Mouse (Mus musculus) stomach, postnatal 0 days (tissue): ENCODE results near the gene Neurod1. TPM values are rescaled to one million over a fixed set of nuclear protein-coding genes. Genes with fewer than 3 reads are reported as not detected.

Source experiments
- ATAC-seq: fragments of 200-750 bp; cut with Nextera tagmentation; 2 replicates; pipeline ENCODE4 v1.8.0; 2017; ENCODE audit not compliant: low FRiP score, low TSS enrichment
- DNase-seq: peaks from one replicate; pipeline ENCODE4 v3.0.0-alpha.2; 2016; ENCODE audit warnings: low spot score
- H3K27ac ChIP-seq: fragments of 300-500 bp; sonication (generic); replicated peaks from 2 replicates; pipeline ENCODE4 v1.5.1; 2014; ENCODE audit warnings: mild to moderate bottlenecking, control low read depth
- H3K27me3 ChIP-seq: fragments of 300-500 bp; sonication (generic); 2 replicates; pipeline ENCODE4 v1.6.1; 2014; ENCODE audit warnings: low read length; ENCODE audit not compliant: control insufficient read depth, insufficient read depth
- H3K36me3 ChIP-seq: fragments of 300-500 bp; sonication (generic); 2 replicates; pipeline ENCODE4 v1.6.1; 2014; ENCODE audit warnings: low read length, mixed read lengths; ENCODE audit not compliant: control insufficient read depth, insufficient read depth
- H3K4me1 ChIP-seq: fragments of 300-500 bp; sonication (generic); replicated peaks from 2 replicates; pipeline ENCODE4 v1.6.1; 2014; ENCODE audit warnings: antibody characterized with exemption; ENCODE audit not compliant: control insufficient read depth, insufficient read depth
- H3K4me2 ChIP-seq: fragments of 300-500 bp; sonication (generic); replicated peaks from 2 replicates; pipeline ENCODE4 v1.6.1; 2014; ENCODE audit warnings: low read depth, mild to moderate bottlenecking, control low read depth, moderate library complexity
- H3K4me3 ChIP-seq: fragments of 300-500 bp; sonication (generic); 2 replicates; pipeline ENCODE4 v1.5.1; 2014; ENCODE audit warnings: low read depth, low read length, control low read depth
- H3K9ac ChIP-seq: fragments of 300-500 bp; sonication (generic); 2 replicates; pipeline ENCODE4 v1.6.1; 2014; ENCODE audit warnings: mild to moderate bottlenecking, low read length, control low read depth, mixed read lengths
- H3K9me3 ChIP-seq: fragments of 300-500 bp; sonication (generic); 2 replicates; pipeline ENCODE4 v1.6.1; 2016; ENCODE audit warnings: low read length; ENCODE audit not compliant: control insufficient read depth
- CTCF ChIP-seq: IDR thresholded peaks from 2 replicates; pipeline ENCODE4 v1.5.1; 2016; ENCODE audit warnings: antibody characterized with exemption, low read depth, mild to moderate bottlenecking, moderate library complexity
- EP300 ChIP-seq: optimal IDR thresholded peaks from 2 replicates; pipeline ENCODE3; 2016; ENCODE audit warnings: antibody characterized with exemption
- WGBS: fragments of 180-500 bp; shearing (Covaris S2); extraction: QIAGEN DNeasy Blood & Tissue Kit; methylation state at CpG from one replicate; pipeline ENCODE4 v1.1.7; 2014; 5-methylcytosine and 5-hydroxymethylcytosine counted together
- polyA plus RNA-seq: library from polyadenylated mRNA; unstranded; fragments of >200 nt; fragmentation: Nextera tagmentation; extraction: Ambion mirVana; gene quantifications from 2 replicates; pipeline ENCODE4 v1.2.1, GENCODE M21; 2015

Gene Neurod1
- polyA plus RNA-seq, result 0.61 and 0.68 TPM in 2 replicates

DNA sequence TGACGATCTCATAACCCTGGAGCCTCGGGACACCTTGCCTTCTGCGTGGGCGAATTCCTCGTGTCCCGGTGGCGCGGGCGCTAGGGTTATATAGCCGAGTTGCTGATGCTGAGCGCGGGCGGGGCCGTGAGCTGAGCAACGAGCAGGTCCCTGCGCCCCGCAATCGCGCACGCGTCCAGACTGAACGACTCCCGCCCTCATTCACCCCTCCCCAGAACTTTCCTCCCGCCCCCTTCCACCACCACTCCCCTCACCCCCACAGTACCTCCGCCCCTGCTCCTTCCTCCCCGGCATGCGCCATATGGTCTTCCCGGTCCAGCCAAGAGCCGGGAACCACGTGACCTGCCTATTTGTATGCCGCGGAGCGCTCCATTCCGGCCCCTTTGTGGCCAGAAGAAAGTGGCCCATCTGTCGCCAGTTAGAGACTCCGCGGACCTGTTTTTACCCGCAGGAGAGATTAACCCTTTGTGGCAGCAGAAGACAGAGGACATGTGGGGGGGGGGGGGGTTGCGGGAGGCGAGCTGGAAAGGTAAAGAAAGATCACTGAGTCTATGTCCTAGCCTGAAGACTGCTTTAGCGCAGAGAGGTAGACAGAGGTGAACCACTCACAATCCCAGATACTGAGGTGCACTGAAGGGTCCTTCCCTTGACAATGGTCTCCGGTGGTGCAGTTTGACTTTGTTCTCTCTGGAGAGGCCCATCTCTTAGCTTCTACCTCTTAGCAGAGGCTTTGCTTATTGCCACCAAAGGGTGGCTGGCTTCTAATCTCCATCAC is at the start of gene Neurod1, which contains the start of gene Cerkl:
Gene Neurod1, minus strand, starts transcription at position 177 of the 775 bp plus-strand sequence.
Gene Cerkl, minus strand, starts transcription at position 211 of the 775 bp plus-strand sequence.
- no peak within 1 kb of the TSS for H3K9ac ChIP-seq
- ATAC-seq, result 0 out of 2 replicates have a peak, but pooled peaks have one; percentile 47
- no peak for TF ChIP-seq CTCF
- TF ChIP-seq EP300, result no peak
- peak within 1 kb of the TSS; percentile 38 for H3K4me2 ChIP-seq
- H3K4me1 ChIP-seq, result no peaks in the 10 kb centered on the region
- no peaks in the 10 kb centered on the region for H3K36me3 ChIP-seq
- peak; percentile 24 for DNase-seq
- H3K4me3 ChIP-seq, result peak within 1 kb of the TSS; percentile 17; the same call in 1 of the 2 replicates
- WGBS, result 1% methylated on average over 39 of the region's 42 CpGs
- no peaks in the 10 kb centered on the region for H3K9me3 ChIP-seq
- no peak within 1 kb of the TSS for H3K27ac ChIP-seq
- H3K27me3 ChIP-seq, result peaks cover 37% of the 10 kb centered on the region

DNA sequence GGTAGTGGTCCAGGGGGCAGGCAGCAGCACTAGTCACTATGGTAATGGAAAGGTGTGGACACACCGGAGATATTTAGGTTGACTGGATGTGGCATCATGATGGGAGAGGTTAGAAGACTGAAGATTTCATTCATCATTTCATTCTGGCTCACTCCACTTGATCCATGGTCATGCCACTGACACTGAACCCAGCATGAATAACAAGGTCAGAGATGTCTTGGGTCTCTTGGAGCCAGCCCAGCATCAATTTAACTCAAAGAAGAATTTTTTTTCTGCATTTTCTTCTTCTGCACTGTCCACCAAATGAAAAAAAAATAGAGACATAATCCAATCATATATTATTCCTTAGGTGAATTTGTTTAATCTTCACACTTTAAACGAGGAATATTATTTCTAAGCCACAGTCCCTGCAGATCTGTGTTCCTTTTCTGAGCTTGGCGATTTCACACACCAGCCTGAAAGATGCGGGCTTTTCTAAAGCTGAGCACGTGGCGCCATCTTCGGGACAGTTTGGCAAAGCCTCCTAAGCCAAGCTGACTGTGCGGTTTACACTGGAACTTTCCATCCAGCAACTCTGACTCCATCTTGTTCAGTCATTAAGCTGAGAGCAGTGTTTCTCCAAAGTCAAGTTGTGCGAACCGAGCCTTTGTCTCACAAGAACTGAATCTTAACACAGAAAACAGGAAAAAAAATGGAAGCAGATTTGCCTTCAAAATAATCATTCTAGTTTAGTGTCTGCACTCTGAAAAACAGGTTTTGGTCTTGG is 42.6 kb upstream of the Neurod1 start:
- TF ChIP-seq EP300, result no peak
- TF ChIP-seq CTCF, result peak; percentile 95
- H3K4me2 ChIP-seq, result no peak overlapping the region
- no peak overlapping the region for H3K27ac ChIP-seq
- H3K9ac ChIP-seq, result no peak overlapping the region
- 19% methylated on average over 10 of the region's 10 CpGs for WGBS
- H3K9me3 ChIP-seq, result no peaks in the 10 kb centered on the region
- H3K4me3 ChIP-seq, result no peak overlapping the region
- no peaks in the 10 kb centered on the region for H3K36me3 ChIP-seq
- DNase-seq (peak; percentile 85), ATAC-seq (peak; percentile 71)
- no peaks in the 10 kb centered on the region for H3K4me1 ChIP-seq
- no peaks in the 10 kb centered on the region for H3K27me3 ChIP-seq

DNA sequence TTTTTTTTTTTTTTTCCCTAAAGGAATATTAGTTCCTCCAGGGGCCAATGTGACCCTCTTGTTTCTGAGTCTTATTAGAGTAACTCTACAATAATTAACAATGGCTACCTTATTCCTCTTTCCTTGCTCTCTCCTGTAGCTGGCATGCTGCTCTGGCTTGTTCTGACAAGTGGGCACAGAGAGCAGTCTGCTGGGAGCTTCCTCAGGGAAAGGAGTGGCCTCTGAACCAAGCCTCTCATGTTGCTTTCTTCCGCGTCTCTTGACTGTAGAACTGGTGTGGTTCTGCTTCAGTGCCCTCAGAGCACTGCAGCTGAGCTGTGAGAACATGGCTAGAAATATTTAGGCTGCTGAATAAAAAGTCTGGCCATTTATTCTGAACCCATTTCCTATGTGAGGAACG is 28.6 kb upstream of the Neurod1 start:
- no peak overlapping the region for H3K4me3 ChIP-seq
- no peaks in the 10 kb centered on the region for H3K36me3 ChIP-seq
- H3K9me3 ChIP-seq, result no peaks in the 10 kb centered on the region
- H3K27ac ChIP-seq, result no peak overlapping the region
- H3K9ac ChIP-seq, result no peak overlapping the region
- H3K4me2 ChIP-seq, result no peak overlapping the region
- no peaks in the 10 kb centered on the region for H3K4me1 ChIP-seq
- TF ChIP-seq CTCF (no peak), EP300 (no peak)
- 64% methylated on average over 3 of the region's 3 CpGs for WGBS
- ATAC-seq, result no peak
- H3K27me3 ChIP-seq, result no peaks in the 10 kb centered on the region
- no peak for DNase-seq

DNA sequence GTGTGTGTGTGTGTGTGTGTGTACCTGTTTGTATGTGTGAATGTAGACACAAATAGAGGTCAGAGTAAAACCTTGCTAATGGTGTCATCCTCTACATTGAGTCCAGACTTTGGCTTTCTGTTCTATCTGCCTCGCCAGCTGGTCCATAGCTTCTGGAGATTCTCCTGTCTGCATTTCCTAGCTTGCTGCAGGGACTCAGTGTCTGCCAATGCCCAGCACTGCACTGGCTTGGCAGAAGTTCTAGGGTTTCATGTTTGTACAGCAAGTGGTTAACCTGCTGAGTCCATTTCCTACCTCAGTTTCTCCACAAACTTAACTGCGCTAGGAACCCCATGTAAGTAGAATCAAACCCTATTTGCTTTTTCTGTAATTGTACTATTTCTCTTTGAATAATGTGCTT is 26.0 kb upstream of the Neurod1 start:
- TF ChIP-seq CTCF (no peak), EP300 (no peak)
- no peak overlapping the region for H3K4me2 ChIP-seq
- ATAC-seq (no peak), DNase-seq (no peak)
- H3K9me3 ChIP-seq, result no peaks in the 10 kb centered on the region
- 93% methylated on average over 2 of the region's 2 CpGs for WGBS
- no peak overlapping the region for H3K27ac ChIP-seq
- no peaks in the 10 kb centered on the region for H3K4me1 ChIP-seq
- H3K27me3 ChIP-seq, result no peaks in the 10 kb centered on the region
- H3K9ac ChIP-seq, result no peak overlapping the region
- no peaks in the 10 kb centered on the region for H3K36me3 ChIP-seq
- no peak overlapping the region for H3K4me3 ChIP-seq

DNA sequence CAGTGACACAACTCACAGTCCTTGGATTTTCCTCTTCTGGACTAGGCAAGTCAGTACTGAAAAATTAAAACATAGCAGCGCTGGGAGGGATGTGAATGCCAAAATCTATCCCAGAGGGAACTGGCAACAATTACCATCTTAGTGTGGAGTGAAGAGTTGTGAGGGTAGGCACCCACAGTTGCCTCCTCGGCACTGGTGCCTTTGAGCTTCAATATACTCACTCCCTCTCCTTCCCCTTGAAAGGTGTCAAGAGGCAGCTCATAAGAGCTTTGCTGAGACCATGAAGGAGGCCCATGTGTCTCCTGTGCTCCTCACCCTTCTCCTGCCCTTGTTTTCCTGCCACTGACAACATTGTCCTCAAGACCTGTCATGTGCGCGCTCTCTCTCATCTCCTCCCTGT is 5.9 kb upstream of the Neurod1 start:
- 80% methylated on average over 4 of the region's 4 CpGs for WGBS
- no peak for ATAC-seq
- no peak overlapping the region for H3K4me3 ChIP-seq

More for the DNA sequence above, 5.9 kb upstream of the Neurod1 start:
- Histone ChIP-seq H3K9me3 (no peaks in the 10 kb centered on the region), H3K4me1 (no peaks in the 10 kb centered on the region), H3K4me2 (no peak overlapping the region), H3K27ac (no peak overlapping the region), H3K27me3 (peaks cover 19% of the 10 kb centered on the region), H3K36me3 (no peaks in the 10 kb centered on the region), H3K9ac (no peak overlapping the region)
- no peak for DNase-seq
- no peak for TF ChIP-seq CTCF
- no peak for TF ChIP-seq EP300
